Mouse (Mus musculus): ENCODE measurements around the gene Kalrn. TPM values are rescaled to one million over a fixed set of nuclear protein-coding genes. Genes with fewer than 3 reads are reported as not detected.
A peak's percentile ranks its signal among the peaks of the same experiment; 100 is the strongest.
"Not testable (repeated sequence)": the region's sequence is repeated elsewhere in the genome, so short reads cannot be mapped to it uniquely, and the experiment has no call there.

The Kalrn gene
- total RNA-seq, 2 experiments from 2014 or later: 29.5 to 33.7 TPM

GRCm38 (mm10) chr16:34095093-34095465, 478.3 kb downstream of the Kalrn start:
- DNase-seq: no peak
- intact Hi-C loops (cut with DNase I): no loop called here

GRCm38 (mm10) chr16:34094446-34095092, 478.8 kb downstream of the Kalrn start:
- DNase-seq: peak; percentile 30 to 56
- intact Hi-C loops (cut with DNase I): loop anchor here (5.0 kb wide), 2 partner anchors 37 to 82 kb away; no protein-coding TSS in a partner anchor

DNA sequence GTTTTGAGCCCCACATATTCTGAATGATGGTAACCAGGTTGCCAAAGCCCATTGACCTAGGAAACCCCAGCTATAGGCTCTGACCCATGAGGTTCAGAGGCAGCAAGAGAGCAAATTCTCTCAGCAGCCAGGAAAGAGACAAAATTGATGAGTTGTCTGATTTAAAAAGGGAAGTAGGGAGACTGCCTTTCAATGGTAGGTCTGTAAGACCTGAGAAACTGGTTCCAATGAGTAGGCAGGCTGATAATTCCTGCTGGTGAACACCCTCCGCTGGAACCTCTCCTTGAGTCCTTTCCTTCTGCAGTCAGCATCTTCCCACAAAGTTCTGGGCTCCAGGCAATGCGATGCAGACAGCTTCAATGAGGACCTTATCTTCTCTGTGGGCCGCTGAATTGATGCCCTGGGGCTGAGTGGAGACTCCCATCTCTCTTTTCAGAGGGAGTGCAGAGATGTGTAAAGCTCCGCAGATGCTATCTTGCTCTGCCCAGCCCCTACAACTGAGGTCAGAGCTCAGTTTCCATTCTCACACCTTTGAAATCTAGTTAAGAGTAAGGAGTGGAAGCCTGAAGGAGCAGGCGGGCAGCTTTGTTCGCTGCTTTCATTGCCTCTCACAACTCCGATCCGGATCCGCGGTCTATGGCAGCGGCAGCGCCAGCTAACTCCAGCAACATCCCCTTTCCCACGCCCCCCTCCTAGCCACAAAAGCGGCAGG, 479.4 kb downstream of the Kalrn start:
- DNase-seq: no peak
- intact Hi-C loops (cut with DNase I): loop anchor here (5.0 kb wide), 2 partner anchors 37 to 82 kb away; no protein-coding TSS in a partner anchor

DNA sequence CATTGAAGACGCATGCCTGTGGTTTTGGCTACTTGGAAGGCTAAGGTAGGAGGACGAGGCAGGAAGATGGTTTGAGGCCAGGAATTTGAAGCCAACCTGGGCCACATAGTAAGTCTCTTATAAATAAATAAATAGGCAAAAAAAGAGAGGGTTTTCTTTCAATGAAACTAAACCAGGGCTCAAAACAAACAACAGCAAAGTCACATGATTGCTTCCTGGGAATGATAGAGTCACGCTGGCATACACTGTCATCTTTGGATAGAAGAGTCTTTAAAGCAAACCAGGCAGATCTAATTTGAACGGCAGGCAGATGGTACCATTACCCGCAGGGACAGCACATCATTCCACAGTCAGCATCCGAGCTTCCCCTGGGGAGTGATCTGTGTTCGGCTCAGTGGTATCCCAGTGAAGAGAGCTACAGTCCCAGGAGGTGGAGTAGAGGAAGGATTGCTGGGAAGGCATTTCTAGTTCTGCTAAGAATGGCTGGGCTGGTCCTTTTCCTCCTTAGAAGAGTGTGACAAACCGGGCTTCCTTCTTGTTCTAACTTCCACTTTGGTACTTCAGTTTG, 483.7 kb downstream of the Kalrn start:
- intact Hi-C loops (cut with DNase I): loop anchor here (5.0 kb wide), 2 partner anchors 32 to 77 kb away; no protein-coding TSS in a partner anchor
- no peak for DNase-seq

GRCm38 (mm10) chr16:34089022-34089421, 484.3 kb downstream of the Kalrn start:
- intact Hi-C loops (cut with DNase I): no loop called here
- DNase-seq: no peak

DNA sequence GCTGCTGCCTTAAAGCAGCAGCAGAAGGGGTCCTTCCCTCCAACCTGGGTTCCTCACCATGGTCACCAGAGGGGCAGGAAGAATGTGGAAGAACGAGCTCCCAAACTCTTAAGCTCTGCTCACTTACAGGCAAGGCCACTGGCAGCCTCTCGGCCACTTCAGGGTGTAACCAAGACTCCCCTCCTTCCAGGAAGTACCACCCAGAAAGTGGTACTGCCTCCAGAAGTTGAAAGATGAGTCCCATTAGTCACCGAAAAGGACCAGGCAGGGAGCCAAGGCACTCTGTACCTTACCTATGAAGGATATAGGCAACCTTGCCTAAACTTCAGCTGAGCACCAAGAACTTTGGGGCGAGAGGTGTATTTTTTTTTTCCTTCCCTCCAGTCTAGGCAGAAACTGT, 485.0 kb downstream of the Kalrn start:
- no peak for DNase-seq
- intact Hi-C loops (cut with DNase I): no loop called here

DNA sequence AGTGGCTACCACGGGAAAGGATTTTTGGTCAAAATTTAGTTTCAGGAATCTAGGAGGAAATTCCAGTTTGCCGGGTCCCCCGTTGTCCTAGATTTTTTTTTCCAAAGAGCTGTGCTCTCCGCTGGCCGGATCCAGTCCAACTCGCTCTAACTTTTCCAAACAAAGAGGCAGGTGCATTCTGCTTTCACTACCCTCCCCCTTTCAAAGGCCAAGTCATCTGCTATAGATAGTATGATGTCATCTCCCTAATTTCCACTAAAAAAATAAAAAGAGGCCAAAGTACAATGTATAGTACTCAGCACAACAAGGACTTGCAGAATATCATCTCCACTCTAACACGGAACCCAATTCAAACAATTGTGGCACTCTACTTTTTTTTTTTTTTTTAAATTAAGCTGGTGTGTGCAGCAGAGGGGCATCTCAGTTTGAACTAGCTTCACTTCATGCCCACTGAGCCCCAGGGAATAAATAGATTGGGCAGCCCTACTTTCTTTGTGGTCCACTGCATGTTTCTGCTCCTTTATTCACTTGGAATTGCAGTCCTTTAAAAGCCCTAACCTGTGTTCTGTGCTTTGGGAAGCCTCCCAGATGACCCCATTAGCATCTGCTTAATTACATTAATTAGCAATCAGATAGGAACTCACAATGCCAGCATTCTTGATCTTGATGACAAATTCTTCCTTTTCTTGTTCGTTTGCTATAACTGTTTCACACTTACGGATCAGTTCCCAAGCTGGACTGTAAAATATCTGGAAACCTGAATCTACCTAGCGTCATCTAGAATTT, 489.0 kb downstream of the Kalrn start:
- DNase-seq: no peak
- intact Hi-C loops (cut with DNase I): no loop called here

DNA sequence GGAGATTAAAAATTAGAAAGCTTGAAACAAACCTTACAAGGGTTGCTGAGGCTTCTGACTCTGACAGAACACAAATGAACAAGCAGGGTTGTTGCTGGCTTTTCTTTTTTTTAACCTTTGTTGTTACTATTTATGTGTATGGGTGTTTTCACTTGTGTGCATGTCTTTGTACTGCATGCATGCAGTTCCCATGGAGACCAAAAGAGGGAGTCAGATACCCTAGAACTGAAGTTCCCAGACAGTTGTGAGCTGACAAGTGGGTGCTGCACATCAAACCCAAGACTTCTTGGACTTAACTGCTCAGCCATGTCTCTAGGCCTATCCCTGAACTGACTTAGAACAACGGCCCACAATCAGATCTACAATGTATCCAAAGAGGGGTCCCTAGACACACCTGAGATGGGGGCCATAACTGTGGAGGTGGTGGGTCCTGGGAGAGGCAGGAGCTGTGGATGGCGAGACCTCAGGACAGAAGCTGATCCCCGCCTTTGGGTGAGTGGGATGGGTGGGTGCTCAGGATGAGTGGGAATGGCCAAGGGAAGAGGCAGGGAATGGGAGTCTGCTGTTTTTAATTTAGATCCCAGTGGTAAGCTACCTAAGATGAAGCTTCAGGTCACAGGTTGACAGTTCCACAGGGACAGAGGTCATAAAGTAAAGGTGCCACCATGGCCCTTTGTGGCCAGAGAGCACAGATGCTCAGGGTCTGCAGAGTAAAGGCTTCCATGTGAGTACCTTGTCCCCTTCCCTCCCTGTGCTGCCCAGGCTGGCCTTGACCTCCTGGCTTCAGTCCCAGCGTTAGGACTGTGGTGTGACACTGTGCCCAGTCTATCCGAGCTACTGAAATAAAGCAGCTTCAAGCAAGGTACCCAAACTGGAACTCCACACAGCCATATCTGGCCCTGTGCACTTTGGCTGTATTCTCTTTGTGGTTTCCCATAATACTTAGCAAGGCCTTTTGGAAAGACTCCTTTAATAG, 490.6 kb downstream of the Kalrn start:
- intact Hi-C loops (cut with DNase I): no loop called here
- no peak for DNase-seq

DNA sequence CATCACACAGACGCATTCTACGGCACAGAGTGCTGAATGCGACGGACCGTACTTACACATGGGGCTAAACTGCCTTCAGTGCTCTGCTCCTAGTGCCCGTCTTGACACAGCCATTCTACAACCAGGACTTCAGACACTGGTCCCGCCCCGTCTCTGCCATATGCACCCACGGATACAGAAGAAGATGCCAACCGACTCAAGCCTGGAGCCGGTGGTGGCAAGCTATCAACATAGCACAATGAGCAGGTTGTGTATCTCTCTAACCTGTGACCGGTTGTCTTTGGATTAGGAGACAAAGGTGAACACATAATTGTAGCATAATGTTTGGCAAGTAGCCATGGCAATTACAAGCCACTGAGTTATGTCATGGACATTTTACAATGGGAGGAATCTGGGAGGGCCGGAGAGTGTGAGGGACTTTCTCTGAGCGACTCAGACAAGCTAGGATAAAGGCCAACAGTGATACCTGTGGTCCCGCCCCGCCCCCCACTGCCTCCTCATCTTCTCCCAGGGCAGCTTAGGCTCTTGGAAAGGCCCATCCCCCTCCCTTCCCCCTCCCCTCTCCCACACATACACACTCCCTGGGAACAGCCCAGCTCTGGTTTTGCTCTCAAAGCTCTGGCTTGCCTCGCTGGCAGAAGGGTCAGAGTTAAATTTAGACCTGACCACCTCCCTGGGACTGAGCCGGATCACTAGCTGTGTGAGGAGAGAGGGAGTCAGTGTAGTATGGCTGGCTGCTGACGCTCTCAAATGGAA, 491.5 kb downstream of the Kalrn start:
- peak; percentile 50 to 69 for DNase-seq
- intact Hi-C loops (cut with DNase I): no loop called here

GRCm38 (mm10) chr16:34081314-34081682, 492.0 kb downstream of the Kalrn start:
- DNase-seq; intact Hi-C loops (cut with DNase I): not testable (repeated sequence)

DNA sequence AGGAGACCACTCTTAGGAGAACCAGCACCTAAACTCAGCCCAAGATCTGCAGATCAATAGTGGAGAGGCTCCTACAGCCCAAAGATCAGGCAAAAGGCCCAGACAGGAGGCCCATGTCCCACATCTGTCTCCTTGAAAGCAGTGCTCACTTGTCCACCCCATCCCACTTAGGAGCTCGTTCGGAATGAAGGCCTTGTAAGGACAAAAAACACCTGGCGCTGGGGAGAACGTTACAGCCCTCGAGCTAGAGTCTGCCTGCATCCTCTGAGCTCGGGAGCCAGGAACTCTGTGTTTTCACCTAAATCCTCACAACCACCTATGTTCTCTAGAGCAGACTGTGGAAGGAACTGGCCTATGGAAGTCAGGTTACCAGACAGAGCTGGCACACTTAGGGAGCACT, 492.5 kb downstream of the Kalrn start:
- intact Hi-C loops (cut with DNase I): no loop called here
- no peak for DNase-seq

GRCm38 (mm10) chr16:34079511-34079910, 493.8 kb downstream of the Kalrn start:
- intact Hi-C loops (cut with DNase I): no loop called here
- no peak for DNase-seq

DNA sequence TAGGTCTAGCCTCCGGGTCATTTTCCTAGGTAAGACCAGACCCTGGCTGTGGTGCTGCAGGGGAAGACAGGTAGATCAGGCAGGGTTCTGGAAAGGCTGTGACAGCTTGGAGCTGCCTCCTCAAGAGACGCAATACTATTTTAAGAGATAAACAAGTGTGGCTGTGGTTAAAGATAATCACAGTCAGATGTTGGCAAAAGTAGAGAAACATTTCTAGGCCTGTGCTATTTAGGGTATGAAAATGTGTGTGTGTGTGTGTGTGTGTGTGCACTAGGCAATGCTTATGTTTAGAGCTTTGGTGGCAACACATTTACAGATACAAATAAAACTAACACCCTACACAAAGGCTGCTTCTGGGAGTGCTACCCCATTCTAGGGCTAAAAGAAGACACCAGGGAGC, 494.6 kb downstream of the Kalrn start:
- DNase-seq: no peak
- intact Hi-C loops (cut with DNase I): no loop called here

GRCm38 (mm10) chr16:34076101-34076500, 497.2 kb downstream of the Kalrn start:
- intact Hi-C loops (cut with DNase I): no loop called here
- no peak for DNase-seq

DNA sequence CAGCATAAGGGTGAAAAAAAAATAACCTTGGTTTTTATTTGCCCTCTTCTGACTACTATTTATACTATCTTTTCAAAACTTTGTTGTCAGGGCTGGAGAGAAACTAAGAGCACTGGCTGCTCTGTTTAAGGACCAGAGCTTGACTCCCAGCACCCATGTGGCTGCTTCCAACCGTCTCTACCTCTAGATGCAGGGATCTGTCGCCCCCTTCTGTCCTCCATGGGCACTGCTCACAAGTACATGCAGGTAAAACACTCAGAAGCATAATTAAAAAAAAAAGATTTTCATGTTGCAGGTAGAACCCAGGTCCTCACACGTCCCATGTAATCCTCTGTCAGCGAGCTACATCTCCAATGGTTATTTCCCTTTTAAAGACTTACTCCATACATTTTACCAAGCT, 499.4 kb downstream of the Kalrn start:
- DNase-seq: no peak
- intact Hi-C loops (cut with DNase I): no loop called here

GRCm38 (mm10) chr16:34072136-34072535, 501.2 kb downstream of the Kalrn start:
- intact Hi-C loops (cut with DNase I): no loop called here
- DNase-seq: no peak

- intact Hi-C loops (cut with DNase I): no loop called here
- DNase-seq: no peak
These were observed 502.0 kb downstream of the Kalrn start for GRCm38 (mm10) chr16:34071223-34071825.

GRCm38 (mm10) chr16:34069481-34069880, 503.9 kb downstream of the Kalrn start:
- no peak for DNase-seq
- intact Hi-C loops (cut with DNase I): no loop called here

DNA sequence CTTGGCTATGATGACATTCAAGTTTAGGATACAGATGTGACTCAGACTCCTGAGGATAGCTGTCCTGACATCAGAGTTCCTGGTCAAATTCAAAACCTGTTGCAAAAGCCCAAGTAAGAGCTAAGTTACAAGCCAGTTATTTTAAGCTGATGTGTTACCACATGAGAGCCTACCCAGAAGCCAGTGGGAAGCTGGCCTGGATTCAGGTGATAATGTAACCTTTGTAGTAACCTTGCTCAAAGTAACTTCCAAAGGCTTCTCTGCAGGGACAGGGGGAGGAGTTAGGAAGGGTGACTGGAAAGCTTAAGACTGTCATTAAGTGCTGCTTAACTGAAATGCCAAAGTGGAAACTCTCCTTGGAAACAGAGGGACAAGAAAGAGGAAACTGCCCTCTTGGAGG, 506.4 kb downstream of the Kalrn start:
- intact Hi-C loops (cut with DNase I): no loop called here

More for the DNA sequence above, 506.4 kb downstream of the Kalrn start:
- peak in 1 of 2 experiments; percentile 56 for DNase-seq

Data from heart, postnatal 14 days (tissue).